Mouse (Mus musculus) liver, postnatal 0 days (tissue): ENCODE data around the gene Agfg1. TPM values are rescaled to one million over a fixed set of nuclear protein-coding genes. Genes with fewer than 3 reads are reported as not detected.

Experiments
- ATAC-seq: fragments of 200-750 bp; cut with Nextera tagmentation; 2 replicates; pipeline ENCODE4 v1.8.0; 2017; ENCODE audit warnings: mild to moderate bottlenecking, moderate library complexity
- DNase-seq: peaks from one replicate; pipeline ENCODE4 v3.0.0-alpha.2; 2016
- H3K27ac ChIP-seq: fragments of 300-500 bp; sonication (generic); 2 replicates; pipeline ENCODE4 v1.5.1; 2014; ENCODE audit warnings: antibody characterized with exemption, moderate library complexity, mild to moderate bottlenecking, low read depth
- H3K27me3 ChIP-seq: fragments of 300-500 bp; sonication (generic); 2 replicates; pipeline ENCODE4 v1.6.1; 2014; ENCODE audit warnings: low read length, control low read depth, mixed read lengths; ENCODE audit not compliant: insufficient read depth
- H3K36me3 ChIP-seq: fragments of 300-500 bp; sonication (generic); replicated peaks from 2 replicates; pipeline ENCODE4 v1.6.1; 2014; ENCODE audit warnings: mild to moderate bottlenecking, control low read depth, low read length, moderate library complexity, mixed read lengths; ENCODE audit not compliant: insufficient read depth
- H3K4me1 ChIP-seq: fragments of 300-500 bp; sonication (generic); 2 replicates; pipeline ENCODE4 v1.6.1; 2014; ENCODE audit warnings: antibody characterized with exemption, mild to moderate bottlenecking, control low read depth; ENCODE audit not compliant: insufficient read depth
- H3K4me2 ChIP-seq: fragments of 300-500 bp; sonication (generic); 2 replicates; pipeline ENCODE4 v1.6.1; 2014; ENCODE audit warnings: low read depth, mild to moderate bottlenecking, low read length, moderate library complexity, mixed read lengths
- H3K4me3 ChIP-seq: fragments of 300-500 bp; sonication (generic); 2 replicates; pipeline ENCODE4 v1.5.1; 2014; ENCODE audit warnings: low read depth, low read length
- H3K9ac ChIP-seq: fragments of 300-500 bp; sonication (generic); replicated peaks from 2 replicates; pipeline ENCODE4 v1.6.1; 2014; ENCODE audit warnings: mild to moderate bottlenecking, moderate library complexity
- H3K9me3 ChIP-seq: fragments of 300-500 bp; sonication (generic); 2 replicates; pipeline ENCODE4 v1.6.1; 2016; ENCODE audit warnings: mild to moderate bottlenecking, control low read depth, low read length, mixed read lengths
- CTCF ChIP-seq: sonication (generic); IDR thresholded peaks from 2 replicates; pipeline ENCODE4 v1.5.1; 2016; ENCODE audit warnings: antibody characterized with exemption, low read depth
- EP300 ChIP-seq: IDR thresholded peaks from 2 replicates; pipeline ENCODE4 v1.6.1; 2016; ENCODE audit warnings: antibody characterized with exemption, low read depth, mild to moderate bottlenecking
- WGBS: fragments of 180-500 bp; shearing (Covaris S2); extraction: QIAGEN DNeasy Blood & Tissue Kit; methylation state at CpG from one replicate; pipeline ENCODE4 v1.1.7; 2014; ENCODE audit not compliant: insufficient replicate concordance; 5-methylcytosine and 5-hydroxymethylcytosine counted together
- polyA plus RNA-seq: library from polyadenylated mRNA; unstranded; fragments of >200 nt; fragmentation: Nextera tagmentation; extraction: Ambion mirVana; gene quantifications from 2 replicates; pipeline ENCODE4 v1.2.1, GENCODE M21; 2015

The Agfg1 gene
- polyA plus RNA-seq, 1 experiment from 2014 or later, result 14.2 TPM

- WGBS, result 94% methylated on average over 1 of the region's 1 CpGs
- ATAC-seq, result no peak
- no peak overlapping the region for H3K27ac ChIP-seq
Measured at GRCm38 (mm10) chr1:82804059-82804458, 35.2 kb upstream of the Agfg1 start.

GRCm38 (mm10) chr1:82806391-82806790 is 32.9 kb upstream of the Agfg1 start:
- Histone ChIP-seq H3K4me3 (no peak overlapping the region), H3K27me3 (no peaks in the 10 kb centered on the region), H3K4me2 (no peak overlapping the region), H3K27ac (no peak overlapping the region), H3K9me3 (no peaks in the 10 kb centered on the region), H3K4me1 (no peaks in the 10 kb centered on the region), H3K36me3 (no peaks in the 10 kb centered on the region), H3K9ac (no peak overlapping the region)
- WGBS, result 88% methylated on average over 8 of the region's 8 CpGs
- ATAC-seq, result no peak
- TF ChIP-seq EP300 (no peak), CTCF (no peak)
- no peak for DNase-seq

More at GRCm38 (mm10) chr1:82804059-82804458, 35.2 kb upstream of the Agfg1 start:
- H3K4me2 ChIP-seq, result no peak overlapping the region
- no peak for DNase-seq
- no peaks in the 10 kb centered on the region for H3K36me3 ChIP-seq
- no peak overlapping the region for H3K9ac ChIP-seq
- H3K4me3 ChIP-seq, result no peak overlapping the region
- H3K4me1 ChIP-seq, result no peaks in the 10 kb centered on the region
- no peak for TF ChIP-seq EP300
- no peak for TF ChIP-seq CTCF
- H3K27me3 ChIP-seq, result no peaks in the 10 kb centered on the region
- no peaks in the 10 kb centered on the region for H3K9me3 ChIP-seq

DNA sequence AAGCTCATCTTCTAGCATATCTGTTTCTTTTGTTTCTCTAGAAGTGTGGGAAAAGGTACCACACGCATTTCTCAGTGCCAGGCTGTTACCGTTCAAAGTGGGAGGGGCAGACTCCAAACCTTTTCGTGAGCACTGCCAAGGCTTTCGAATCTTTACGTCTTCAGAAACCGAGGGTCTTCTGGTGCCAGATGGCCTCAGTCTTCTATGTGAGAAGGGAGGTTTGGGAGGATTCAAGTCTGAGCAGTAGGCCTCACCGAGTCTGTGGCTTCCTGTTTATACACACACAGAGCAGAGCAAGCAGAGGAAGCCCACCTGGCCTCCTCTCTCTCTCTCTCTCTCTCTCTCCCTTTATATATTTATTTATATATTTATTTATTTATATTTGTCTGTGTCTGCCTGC is 32.1 kb upstream of the Agfg1 start:
- H3K9ac ChIP-seq, result no peak overlapping the region
- ATAC-seq (no peak), DNase-seq (no peak)
- H3K27ac ChIP-seq, result no peak overlapping the region
- WGBS, result 73% methylated on average over 7 of the region's 7 CpGs
- no peak overlapping the region for H3K4me2 ChIP-seq
- H3K4me1 ChIP-seq, result no peaks in the 10 kb centered on the region
- H3K9me3 ChIP-seq, result no peaks in the 10 kb centered on the region
- no peaks in the 10 kb centered on the region for H3K27me3 ChIP-seq
- H3K4me3 ChIP-seq, result no peak overlapping the region
- H3K36me3 ChIP-seq, result no peaks in the 10 kb centered on the region
- TF ChIP-seq EP300, result no peak
- TF ChIP-seq CTCF, result no peak

DNA sequence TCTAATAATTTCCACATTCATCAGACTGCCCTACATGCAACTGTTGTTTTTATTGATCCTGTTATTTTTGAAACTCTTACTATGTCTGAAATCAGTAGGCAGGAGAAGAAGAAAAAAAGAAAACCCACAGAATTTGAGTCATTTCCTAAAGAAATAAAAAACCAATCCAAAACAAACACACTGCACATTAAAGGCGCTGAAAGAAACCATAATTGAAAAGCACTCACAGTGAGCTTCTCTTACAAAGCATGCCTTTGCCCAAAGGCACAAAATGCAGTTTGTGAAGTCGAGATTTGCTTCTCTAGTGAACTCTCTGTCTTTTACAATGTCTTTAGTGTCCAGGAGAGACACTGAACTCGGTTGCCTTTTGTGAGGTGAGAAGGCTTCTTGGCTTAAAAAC is 30.7 kb upstream of the Agfg1 start:
- ATAC-seq (no peak), DNase-seq (no peak)
- Histone ChIP-seq H3K27me3 (no peaks in the 10 kb centered on the region), H3K9ac (no peak overlapping the region), H3K4me3 (no peak overlapping the region), H3K36me3 (no peaks in the 10 kb centered on the region), H3K9me3 (no peaks in the 10 kb centered on the region), H3K4me1 (no peaks in the 10 kb centered on the region), H3K27ac (no peak overlapping the region), H3K4me2 (no peak overlapping the region)
- no peak for TF ChIP-seq EP300
- TF ChIP-seq CTCF, result no peak
- 76% methylated on average over 3 of the region's 3 CpGs for WGBS

GRCm38 (mm10) chr1:82811766-82812165 is 27.5 kb upstream of the Agfg1 start:
- TF ChIP-seq EP300 (no peak), CTCF (no peak)
- H3K27me3 ChIP-seq, result no peaks in the 10 kb centered on the region
- H3K4me2 ChIP-seq, result no peak overlapping the region
- H3K36me3 ChIP-seq, result no peaks in the 10 kb centered on the region
- H3K9ac ChIP-seq, result no peak overlapping the region
- H3K9me3 ChIP-seq, result no peaks in the 10 kb centered on the region
- H3K4me1 ChIP-seq, result peaks cover 16% of the 10 kb centered on the region
- H3K27ac ChIP-seq, result no peak overlapping the region
- DNase-seq (no peak), ATAC-seq (no peak)
- WGBS, result 65% methylated on average over 1 of the region's 1 CpGs
- no peak overlapping the region for H3K4me3 ChIP-seq

DNA sequence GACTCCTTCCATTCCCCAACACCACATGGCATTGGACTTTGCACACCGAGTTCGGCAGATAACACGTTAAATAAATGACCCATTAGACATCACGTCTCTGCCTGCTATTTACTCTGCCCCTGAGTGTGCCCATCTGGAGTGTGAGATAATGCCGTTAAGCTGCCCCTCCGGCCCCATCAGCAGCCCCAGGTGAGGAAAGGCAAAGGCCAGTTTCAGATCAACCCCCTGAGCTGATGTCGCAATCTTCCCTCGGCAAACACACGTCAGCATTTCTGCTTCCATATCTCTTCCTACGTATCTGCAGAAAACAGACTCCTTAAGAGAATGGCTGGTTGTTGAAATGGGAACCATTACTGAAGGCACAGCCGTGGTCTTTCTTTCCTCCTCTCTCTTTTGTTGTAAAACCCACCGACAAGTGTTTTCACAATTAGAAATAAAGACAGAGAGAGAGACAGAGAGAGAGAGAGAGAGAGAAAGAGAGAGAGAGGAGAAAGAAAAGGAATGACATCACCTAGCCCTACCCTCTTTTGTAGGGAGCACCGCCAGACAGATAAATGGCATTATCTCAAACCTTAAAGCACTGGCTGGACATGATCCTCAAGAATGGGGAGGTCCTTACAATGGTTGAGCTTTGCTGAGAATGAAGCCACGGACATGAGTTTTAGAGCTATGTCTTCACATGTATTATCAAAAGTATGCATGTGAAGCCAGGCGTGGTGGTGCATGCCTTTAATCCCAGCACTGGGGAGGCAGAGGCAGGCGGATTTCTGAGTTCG is 23.2 kb upstream of the Agfg1 start:
- TF ChIP-seq EP300 (peak; percentile 97), CTCF (no peak)
- Histone ChIP-seq H3K9me3 (no peaks in the 10 kb centered on the region), H3K4me3 (peak overlapping the region; percentile 19; the same call in 1 of the 2 replicates), H3K9ac (peak overlapping the region; percentile 27; the same call in 1 of the 2 replicates), H3K27ac (peak overlapping the region; percentile 71), H3K36me3 (no peaks in the 10 kb centered on the region), H3K27me3 (no peaks in the 10 kb centered on the region), H3K4me1 (peaks cover 27% of the 10 kb centered on the region), H3K4me2 (peak overlapping the region; percentile 62)
- DNase-seq (peak; percentile 84), ATAC-seq (peak; percentile 97)
- WGBS, result 29% methylated on average over 17 of the region's 17 CpGs
